Mouse (Mus musculus) lung, postnatal 36 days (tissue): Measurements from ENCODE around the gene Atad5.
A peak's percentile ranks its signal among the peaks of the same experiment; 100 is the strongest.
"Not testable (repeated sequence)": the region's sequence is repeated elsewhere in the genome, so short reads cannot be mapped to it uniquely, and the experiment has no call there.

Source experiments
- DNase-seq: peaks from one replicate; pipeline ENCODE4 v3.0.0; 2022; ENCODE audit warnings: mixed read lengths

The Atad5 gene

GRCm38 (mm10) chr11:80081786-80082319, 7.3 kb upstream of the Atad5 start:
- no peak for DNase-seq

GRCm38 (mm10) chr11:80085356-80086055, 3.7 kb upstream of the Atad5 start:
- peak; percentile 59 for DNase-seq

- DNase-seq = peak; percentile 97
Measured at GRCm38 (mm10) chr11:80086844-80087243, 2.4 kb upstream of the Atad5 start.

GRCm38 (mm10) chr11:80089817-80090214, 616 bp downstream of the Atad5 start:
- DNase-seq = no peak

GRCm38 (mm10) chr11:80090555-80091164, 1.5 kb downstream of the Atad5 start:
- no peak for DNase-seq

- DNase-seq = no peak
Measured at GRCm38 (mm10) chr11:80098444-80099056, 9.3 kb downstream of the Atad5 start.

GRCm38 (mm10) chr11:80101298-80101697, 12.1 kb downstream of the Atad5 start:
- DNase-seq = no peak

- no peak for DNase-seq
Measured at GRCm38 (mm10) chr11:80104407-80104806, 15.2 kb downstream of the Atad5 start.

GRCm38 (mm10) chr11:80116411-80116810, 27.2 kb downstream of the Atad5 start:
- DNase-seq = no peak

GRCm38 (mm10) chr11:80132050-80132449, 42.9 kb downstream of the Atad5 start:
- DNase-seq = no peak

GRCm38 (mm10) chr11:80134744-80135143, 45.5 kb downstream of the Atad5 start:
- no peak for DNase-seq

- no peak for DNase-seq
Measured at GRCm38 (mm10) chr11:80135954-80136683, 46.9 kb downstream of the Atad5 start.

- no peak for DNase-seq
Measured at GRCm38 (mm10) chr11:80136786-80137185, 47.6 kb downstream of the Atad5 start.

- no peak for DNase-seq
Measured at GRCm38 (mm10) chr11:80137773-80138172, 48.6 kb downstream of the Atad5 start.

- DNase-seq = peak; percentile 83
Measured at GRCm38 (mm10) chr11:80141825-80142521, 52.8 kb downstream of the Atad5 start, which contains the start of gene Tefm. TSS of gene Tefm (minus strand) at chr11:80142175.

- peak; percentile 33 for DNase-seq
Measured at GRCm38 (mm10) chr11:80142872-80143271, 53.7 kb downstream of the Atad5 start.

- peak; percentile 44 for DNase-seq
Measured at GRCm38 (mm10) chr11:80145787-80146275, 56.6 kb downstream of the Atad5 start.

- DNase-seq = peak; percentile 33
Measured at GRCm38 (mm10) chr11:80147748-80148147, 58.5 kb downstream of the Atad5 start.

GRCm38 (mm10) chr11:80148313-80148712, 59.1 kb downstream of the Atad5 start:
- DNase-seq = peak; percentile 73

GRCm38 (mm10) chr11:80148974-80149373, 59.8 kb downstream of the Atad5 start:
- not testable (repeated sequence) for DNase-seq

GRCm38 (mm10) chr11:80149412-80150023, 60.3 kb downstream of the Atad5 start:
- no peak for DNase-seq

GRCm38 (mm10) chr11:80150566-80150965, 61.4 kb downstream of the Atad5 start:
- no peak for DNase-seq
